Mouse (Mus musculus) forebrain, embryonic 16.5 days (tissue): ENCODE data around the gene Col13a1. TPM values are rescaled to one million over a fixed set of nuclear protein-coding genes. Genes with fewer than 3 reads are reported as not detected.

Experiments
- ATAC-seq: fragments of 200-750 bp; cut with Nextera tagmentation; 2 replicates; pipeline ENCODE4 v1.8.0; 2017; ENCODE audit warnings: mild to moderate bottlenecking, moderate library complexity
- H3K27ac ChIP-seq: fragments of 300-500 bp; sonication (generic); 2 replicates; pipeline ENCODE4 v1.5.1; 2014; ENCODE audit warnings: low read length, control low read depth
- H3K27me3 ChIP-seq: fragments of 300-500 bp; sonication (generic); replicated peaks from 2 replicates; pipeline ENCODE4 v1.6.1; 2014; ENCODE audit warnings: low read length; ENCODE audit not compliant: control insufficient read depth, insufficient read depth
- H3K36me3 ChIP-seq: fragments of 300-500 bp; sonication (generic); 2 replicates; pipeline ENCODE4 v1.6.1; 2014; ENCODE audit not compliant: control insufficient read depth, insufficient read depth
- H3K4me1 ChIP-seq: fragments of 300-500 bp; sonication (generic); replicated peaks from 2 replicates; pipeline ENCODE4 v1.6.1; 2014; ENCODE audit warnings: low read length; ENCODE audit not compliant: control insufficient read depth, insufficient read depth
- H3K4me2 ChIP-seq: fragments of 300-500 bp; sonication (generic); 2 replicates; pipeline ENCODE4 v1.6.1; 2014; ENCODE audit warnings: mild to moderate bottlenecking, low read length, control low read depth
- H3K4me3 ChIP-seq: fragments of 300-500 bp; sonication (generic); replicated peaks from 2 replicates; pipeline ENCODE4 v1.5.1; 2014; ENCODE audit warnings: mild to moderate bottlenecking, low read length, control low read depth
- H3K9ac ChIP-seq: fragments of 300-500 bp; sonication (generic); replicated peaks from 2 replicates; pipeline ENCODE4 v1.6.1; 2014; ENCODE audit warnings: low read depth, low read length, control low read depth
- H3K9me3 ChIP-seq: fragments of 300-500 bp; sonication (generic); 2 replicates; pipeline ENCODE4 v1.6.1; 2016; ENCODE audit warnings: low read length; ENCODE audit not compliant: control insufficient read depth
- WGBS: fragments of 180-500 bp; shearing (Covaris S2); extraction: QIAGEN DNeasy Blood & Tissue Kit; methylation state at CpG from one replicate; pipeline ENCODE4 v1.1.7; 2014; 5-methylcytosine and 5-hydroxymethylcytosine counted together
- polyA plus RNA-seq: library from polyadenylated mRNA; unstranded; fragments of >200 nt; fragmentation: Nextera tagmentation; extraction: Ambion mirVana; gene quantifications from 2 replicates; pipeline ENCODE4 v1.2.1, GENCODE M21; 2015

Gene Col13a1
- polyA plus RNA-seq, 1 experiment from 2014 or later: 0.98 TPM

DNA sequence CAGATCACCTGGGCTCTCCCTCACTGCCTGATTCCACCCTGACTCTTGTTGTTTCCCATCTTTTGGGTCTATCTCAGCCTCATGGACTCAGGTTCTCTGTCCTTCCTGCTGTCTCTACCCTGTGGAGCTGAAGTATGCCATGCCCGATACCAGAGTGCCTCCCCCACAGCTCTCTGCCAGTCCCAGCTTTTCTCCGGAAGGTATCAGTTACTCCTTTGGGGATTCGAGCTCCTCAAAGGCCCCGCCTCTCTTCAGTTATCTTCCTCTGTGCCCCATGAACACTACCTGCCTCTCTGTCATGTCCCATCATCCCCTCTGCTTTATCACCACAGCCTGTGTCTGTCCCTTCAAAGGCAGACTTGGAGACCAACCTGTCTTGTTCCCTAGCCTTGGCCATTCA lies 29.1 kb upstream of the Col13a1 start:
- no peak overlapping the region for H3K4me2 ChIP-seq
- no peak overlapping the region for H3K4me3 ChIP-seq
- no peak overlapping the region for H3K27ac ChIP-seq
- WGBS: 75% methylated on average over 4 of the region's 4 CpGs
- no peaks in the 10 kb centered on the region for H3K4me1 ChIP-seq
- H3K9ac ChIP-seq: no peak overlapping the region
- H3K36me3 ChIP-seq: no peaks in the 10 kb centered on the region
- ATAC-seq: no peak
- no peaks in the 10 kb centered on the region for H3K9me3 ChIP-seq
- no peaks in the 10 kb centered on the region for H3K27me3 ChIP-seq

DNA sequence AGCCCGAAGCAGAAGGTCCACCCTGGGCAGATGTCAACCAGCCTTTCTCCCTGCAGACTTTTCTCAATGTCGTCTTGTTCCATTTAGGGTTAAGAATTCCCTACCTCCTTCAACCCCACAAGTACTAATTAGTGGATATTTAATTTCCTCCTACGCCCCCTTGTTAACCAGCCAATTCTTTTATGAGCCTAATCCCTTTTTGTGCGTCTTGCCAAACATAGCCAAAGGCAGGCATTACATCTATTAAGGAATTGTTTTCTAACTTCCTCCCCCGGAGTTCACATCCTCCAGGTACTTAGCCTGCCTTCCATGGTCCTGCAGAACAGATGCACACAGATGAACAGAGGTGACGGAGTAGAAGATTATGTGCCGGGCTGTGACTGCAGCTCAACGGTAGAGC lies 27.5 kb upstream of the Col13a1 start:
- ATAC-seq: no peak

DNA sequence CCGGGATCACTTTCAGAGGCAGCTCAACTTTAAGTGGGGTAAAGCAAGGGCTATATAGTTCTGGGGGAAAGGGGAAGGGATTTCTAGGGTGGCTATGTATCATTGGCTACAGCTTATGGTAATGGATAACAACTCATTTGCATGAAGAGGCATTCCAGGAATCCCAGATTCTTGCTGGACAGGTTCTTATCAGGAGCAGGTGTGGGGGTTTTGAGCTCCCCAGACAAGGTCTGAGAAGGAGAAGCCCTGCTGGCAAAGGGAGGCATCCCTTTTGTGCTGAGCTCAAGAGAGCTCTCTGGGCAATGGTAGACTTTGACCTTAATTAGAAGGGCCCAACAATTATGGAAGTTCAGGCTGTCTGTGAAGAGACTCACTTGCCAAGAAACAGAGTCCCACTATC lies 21.3 kb upstream of the Col13a1 start:
- Histone ChIP-seq H3K27me3 (no peaks in the 10 kb centered on the region), H3K9ac (no peak overlapping the region), H3K4me1 (no peaks in the 10 kb centered on the region), H3K9me3 (no peaks in the 10 kb centered on the region), H3K4me2 (no peak overlapping the region), H3K4me3 (no peak overlapping the region), H3K27ac (no peak overlapping the region), H3K36me3 (no peaks in the 10 kb centered on the region)
- no peak for ATAC-seq
- WGBS: 94% methylated on average over 1 of the region's 1 CpGs

More for the DNA sequence above, 27.5 kb upstream of the Col13a1 start:
- Histone ChIP-seq H3K4me3 (no peak overlapping the region), H3K4me1 (no peaks in the 10 kb centered on the region), H3K27ac (no peak overlapping the region), H3K36me3 (no peaks in the 10 kb centered on the region), H3K27me3 (no peaks in the 10 kb centered on the region), H3K4me2 (no peak overlapping the region), H3K9ac (no peak overlapping the region), H3K9me3 (no peaks in the 10 kb centered on the region)
- 19% methylated on average over 8 of the region's 8 CpGs for WGBS

DNA sequence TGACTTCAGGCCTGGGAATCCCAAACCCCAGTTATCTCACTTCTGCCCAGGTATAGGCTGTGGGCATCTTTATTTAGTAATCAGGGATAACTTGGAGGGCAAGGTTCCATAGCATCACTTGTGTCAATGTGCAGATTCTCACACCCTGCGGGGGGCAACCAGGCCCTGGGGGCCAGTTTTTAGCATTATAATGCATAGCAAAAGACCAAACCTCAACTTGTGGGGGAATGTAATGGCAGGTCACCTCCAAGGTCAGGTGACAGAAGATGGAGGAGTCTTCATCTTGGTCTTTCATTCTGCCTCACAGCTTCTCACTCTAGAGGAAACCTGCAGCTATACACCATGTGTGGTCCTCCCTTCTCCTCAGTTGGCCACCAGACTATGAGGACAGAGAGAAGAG lies 20.9 kb upstream of the Col13a1 start:
- 84% methylated on average over 1 of the region's 1 CpGs for WGBS
- H3K27ac ChIP-seq: no peak overlapping the region
- ATAC-seq: no peak
- no peaks in the 10 kb centered on the region for H3K4me1 ChIP-seq
- H3K4me3 ChIP-seq: no peak overlapping the region
- H3K9ac ChIP-seq: no peak overlapping the region
- no peak overlapping the region for H3K4me2 ChIP-seq
- H3K27me3 ChIP-seq: no peaks in the 10 kb centered on the region
- H3K9me3 ChIP-seq: no peaks in the 10 kb centered on the region
- no peaks in the 10 kb centered on the region for H3K36me3 ChIP-seq

DNA sequence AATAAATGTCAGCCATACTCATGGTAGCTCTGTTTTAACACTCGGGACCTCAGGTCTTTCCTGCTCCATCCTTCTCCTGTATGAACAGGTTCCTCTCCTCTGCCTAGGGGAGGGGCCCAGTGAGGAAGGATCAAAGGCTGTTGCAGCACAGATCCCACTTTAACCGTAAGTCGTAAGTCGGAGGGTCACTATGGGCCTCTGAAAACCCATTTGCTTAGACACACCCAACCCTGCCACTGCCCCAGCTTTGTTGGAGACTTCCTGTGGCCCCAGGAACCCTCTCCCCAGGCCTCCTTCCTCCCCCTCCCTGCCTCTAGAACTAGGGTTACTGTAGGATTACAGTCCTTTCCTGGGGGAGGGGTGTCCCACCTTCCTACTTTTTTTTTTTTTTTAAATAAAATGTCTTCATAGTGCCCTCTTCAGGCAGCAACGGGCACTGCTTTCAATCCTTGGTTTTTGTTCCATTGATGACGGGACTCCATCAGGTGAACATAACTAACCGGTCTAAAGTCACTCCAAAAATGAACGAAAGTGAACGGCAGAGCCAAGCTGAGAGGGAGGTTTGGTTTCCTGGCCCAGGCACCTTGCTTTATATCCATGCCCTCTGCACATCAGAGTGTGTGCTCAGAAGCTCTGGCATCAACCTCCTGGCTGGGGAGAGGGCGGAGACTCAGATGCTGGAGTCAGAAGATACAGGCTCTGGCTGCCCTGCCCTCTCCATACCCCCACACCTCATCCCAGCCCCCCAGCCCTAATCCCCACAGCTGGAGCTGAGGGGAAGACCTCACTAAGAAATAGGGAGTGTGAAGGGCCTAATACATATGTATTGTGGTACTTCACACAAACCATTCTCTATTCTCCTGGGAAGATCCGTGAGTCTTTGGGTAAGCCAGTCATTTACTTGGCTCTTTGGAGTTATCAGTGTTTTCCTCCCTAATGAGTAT lies 12.8 kb upstream of the Col13a1 start:
- Histone ChIP-seq H3K4me2 (no peak overlapping the region), H3K36me3 (no peaks in the 10 kb centered on the region), H3K9me3 (no peaks in the 10 kb centered on the region), H3K4me1 (no peaks in the 10 kb centered on the region), H3K4me3 (no peak overlapping the region), H3K27me3 (no peaks in the 10 kb centered on the region), H3K9ac (no peak overlapping the region), H3K27ac (no peak overlapping the region)
- 27% methylated on average over 11 of the region's 11 CpGs for WGBS
- ATAC-seq: no peak

DNA sequence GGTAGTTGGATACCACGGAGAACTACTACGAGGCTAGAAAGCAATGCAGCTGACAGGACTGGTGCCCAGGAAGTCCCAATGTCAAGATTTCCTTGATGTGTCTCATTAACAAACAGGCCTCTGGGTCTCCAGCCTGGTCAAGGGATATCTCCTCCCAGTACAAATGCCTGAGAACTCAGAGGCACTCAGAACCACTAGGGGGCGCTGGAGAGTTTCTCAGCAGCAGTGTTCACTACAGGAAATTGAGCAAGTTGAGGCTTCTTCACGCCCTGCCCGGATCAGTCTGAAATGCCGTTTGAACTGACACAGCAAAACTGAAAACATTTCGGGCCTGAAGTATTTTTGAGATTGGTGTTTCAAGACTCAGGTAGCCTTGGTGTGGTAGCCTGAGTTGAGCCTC lies 1.5 kb upstream of the Col13a1 start:
- peak; percentile 78 for ATAC-seq
- peaks cover 17% of the 10 kb centered on the region for H3K4me1 ChIP-seq
- WGBS: 2% methylated on average over 7 of the region's 7 CpGs
- no peak overlapping the region for H3K27ac ChIP-seq
- H3K9ac ChIP-seq: no peak overlapping the region
- H3K36me3 ChIP-seq: no peaks in the 10 kb centered on the region
- no peak overlapping the region for H3K4me3 ChIP-seq
- H3K4me2 ChIP-seq: no peak overlapping the region
- H3K27me3 ChIP-seq: peaks cover 63% of the 10 kb centered on the region
- 0 out of 2 replicates have a peak, but pooled peaks cover 2% of the 10 kb centered on the region for H3K9me3 ChIP-seq

DNA sequence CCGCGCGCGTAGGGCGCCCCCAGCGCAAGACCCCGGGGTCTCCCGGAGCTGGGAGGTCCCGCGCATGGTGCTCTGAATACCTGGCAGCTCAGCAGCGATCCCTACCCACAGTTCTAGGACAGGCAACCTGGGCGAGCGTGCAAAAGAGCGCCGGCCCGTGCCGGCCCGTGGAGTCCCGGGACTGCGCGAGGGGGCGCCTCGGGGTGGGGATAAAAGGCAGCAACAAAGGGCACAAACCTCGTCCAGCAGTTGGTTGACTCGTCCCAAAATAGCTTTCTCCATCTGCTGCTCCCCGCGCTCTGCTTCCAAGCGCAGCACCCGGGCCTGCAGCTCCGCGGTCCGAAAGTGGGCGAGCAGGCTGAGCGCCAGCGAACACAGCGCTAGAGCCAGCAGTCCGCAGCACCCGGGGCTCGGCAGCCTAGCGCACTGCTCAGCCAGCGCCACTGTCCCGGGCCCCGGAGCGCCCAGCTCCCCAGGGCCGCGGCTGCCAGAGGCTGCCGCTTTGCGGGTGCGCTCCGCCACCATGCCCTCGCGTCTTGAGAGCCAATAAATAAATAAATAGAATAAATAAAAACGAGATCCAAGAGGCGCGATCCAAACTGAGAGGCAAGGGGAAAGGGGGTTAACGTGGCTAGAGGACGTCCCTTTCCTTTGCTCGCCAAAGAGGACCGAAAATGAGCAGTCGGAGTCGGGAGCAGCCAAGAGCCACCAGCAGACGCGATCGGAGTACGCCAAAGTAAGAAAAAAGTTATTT lies 619 bp downstream of the Col13a1 start:
- Histone ChIP-seq H3K9me3 (no peaks in the 10 kb centered on the region), H3K4me1 (peaks cover 17% of the 10 kb centered on the region), H3K36me3 (no peaks in the 10 kb centered on the region), H3K4me2 (peak overlapping the region; percentile 55), H3K4me3 (peak overlapping the region; percentile 34), H3K27ac (no peak overlapping the region), H3K9ac (0 out of 2 replicates have a peak overlapping the region, but pooled peaks have one; percentile 23), H3K27me3 (peaks cover 64% of the 10 kb centered on the region)
- whole genome bisulfite sequencing: under 1% methylated on average over 65 of the region's 65 CpGs
- ATAC-seq: no peak

DNA sequence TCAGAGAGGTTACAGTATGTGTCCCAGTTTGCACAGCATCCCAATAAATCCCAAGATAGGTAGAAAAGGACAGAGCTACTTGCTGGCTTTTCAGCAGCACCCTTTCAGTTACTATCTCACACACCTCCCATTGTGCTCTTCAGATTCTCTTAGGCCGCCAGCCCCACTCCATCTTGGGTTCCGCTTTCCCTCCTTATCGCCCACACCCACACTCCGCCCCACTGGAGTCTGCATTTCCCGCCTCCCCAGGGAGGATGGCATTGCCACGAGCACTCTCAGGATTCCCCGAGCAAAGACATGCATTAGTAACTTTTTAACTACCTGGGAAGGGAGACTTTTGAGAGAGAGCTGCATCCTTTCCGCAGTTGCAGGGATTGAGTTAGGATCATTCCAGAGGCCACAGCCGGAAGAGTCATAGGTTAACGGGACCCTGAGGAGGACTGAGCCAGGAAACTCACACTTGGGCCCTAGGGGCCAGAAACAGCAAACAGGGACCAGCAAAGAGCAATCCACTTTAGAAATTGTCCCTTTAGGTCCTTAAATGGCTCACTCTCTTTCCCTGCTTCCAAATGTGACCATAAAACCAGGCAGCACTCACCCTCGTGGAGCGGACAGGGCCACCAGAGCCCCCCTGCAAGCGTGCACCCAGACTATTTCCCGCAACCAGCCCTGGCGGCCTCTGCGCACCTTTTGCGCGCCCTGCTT lies 1.4 kb downstream of the Col13a1 start:
- H3K4me2 ChIP-seq: peak overlapping the region; percentile 55
- peaks cover 64% of the 10 kb centered on the region for H3K27me3 ChIP-seq
- ATAC-seq: no peak
- WGBS: 5% methylated on average over 18 of the region's 18 CpGs
- no peaks in the 10 kb centered on the region for H3K9me3 ChIP-seq
- no peak overlapping the region for H3K9ac ChIP-seq
- no peak overlapping the region for H3K27ac ChIP-seq
- H3K36me3 ChIP-seq: no peaks in the 10 kb centered on the region
- H3K4me3 ChIP-seq: peak overlapping the region; percentile 34
- H3K4me1 ChIP-seq: peaks cover 17% of the 10 kb centered on the region

DNA sequence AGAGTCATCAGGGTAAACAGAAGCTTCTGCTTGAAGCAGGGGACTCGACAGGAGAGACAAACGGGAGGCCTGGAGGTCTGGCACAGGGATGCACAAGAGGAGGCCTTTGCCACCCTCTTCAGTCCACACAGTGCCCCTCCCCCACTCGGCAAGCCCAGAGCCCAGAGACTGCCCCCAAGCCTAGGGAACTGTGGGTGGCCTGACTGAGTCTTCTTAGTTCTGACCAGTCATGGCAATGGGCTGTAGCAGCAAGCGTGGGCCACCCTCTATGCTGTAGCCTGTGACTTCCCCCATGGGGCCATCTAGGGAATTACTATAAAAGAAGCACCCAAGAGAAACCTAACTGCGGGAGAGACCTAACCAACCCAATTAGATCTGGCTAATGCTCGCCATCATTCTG lies 1.9 kb downstream of the Col13a1 start:
- no peak overlapping the region for H3K4me2 ChIP-seq
- H3K9ac ChIP-seq: no peak overlapping the region
- no peaks in the 10 kb centered on the region for H3K36me3 ChIP-seq
- H3K9me3 ChIP-seq: no peaks in the 10 kb centered on the region
- H3K27ac ChIP-seq: no peak overlapping the region
- no peak overlapping the region for H3K4me3 ChIP-seq
- 9% methylated on average over 6 of the region's 6 CpGs for WGBS
- peaks cover 62% of the 10 kb centered on the region for H3K27me3 ChIP-seq
- no peak for ATAC-seq
- peaks cover 17% of the 10 kb centered on the region for H3K4me1 ChIP-seq
